Mouse (Mus musculus): Measurements from ENCODE around the gene Ascc1.
"Not testable (repeated sequence)": the region's sequence is repeated elsewhere in the genome, so short reads cannot be mapped to it uniquely, and the experiment has no call there.

The Ascc1 gene

GRCm38 (mm10) chr10:60115345-60116185 is 113.0 kb downstream of the Ascc1 start:
- DNase-seq (ENCODE audit: low read depth), result no peak

GRCm38 (mm10) chr10:60116997-60117396 is 114.4 kb downstream of the Ascc1 start:
- no peak for DNase-seq (ENCODE audit: low read depth)

GRCm38 (mm10) chr10:60118464-60118863 is 115.9 kb downstream of the Ascc1 start:
- no peak for DNase-seq (ENCODE audit: low read depth)

GRCm38 (mm10) chr10:60120630-60121029 is 118.0 kb downstream of the Ascc1 start:
- no peak for DNase-seq (ENCODE audit: low read depth)

GRCm38 (mm10) chr10:60124078-60124477 is 121.5 kb downstream of the Ascc1 start:
- no peak for DNase-seq (ENCODE audit: low read depth)

GRCm38 (mm10) chr10:60125529-60126327 is 123.1 kb downstream of the Ascc1 start:
- no peak for DNase-seq (ENCODE audit: low read depth)

- no peak for DNase-seq (ENCODE audit: low read depth)
These were observed 125.7 kb downstream of the Ascc1 start for GRCm38 (mm10) chr10:60128287-60128686.

GRCm38 (mm10) chr10:60130504-60130903 is 127.9 kb downstream of the Ascc1 start:
- DNase-seq (ENCODE audit: low read depth), result no peak

- DNase-seq (ENCODE audit: low read depth), result no peak
These were observed 130.9 kb downstream of the Ascc1 start for GRCm38 (mm10) chr10:60133501-60133900.

GRCm38 (mm10) chr10:60134201-60134600 is 131.6 kb downstream of the Ascc1 start:
- DNase-seq (ENCODE audit: low read depth), result no peak

GRCm38 (mm10) chr10:60136010-60136409 is 133.4 kb downstream of the Ascc1 start:
- DNase-seq (ENCODE audit: low read depth), result not testable (repeated sequence)

GRCm38 (mm10) chr10:60136935-60137334 is 134.3 kb downstream of the Ascc1 start:
- no peak for DNase-seq (ENCODE audit: low read depth)

GRCm38 (mm10) chr10:60138680-60139079 is 136.1 kb downstream of the Ascc1 start:
- no peak for DNase-seq (ENCODE audit: low read depth)

GRCm38 (mm10) chr10:60140751-60141150 is 138.1 kb downstream of the Ascc1 start:
- no peak for DNase-seq (ENCODE audit: low read depth)

- DNase-seq (ENCODE audit: low read depth), result no peak
These were observed 139.1 kb downstream of the Ascc1 start for GRCm38 (mm10) chr10:60141656-60142160.

GRCm38 (mm10) chr10:60147510-60148047 is 145.0 kb downstream of the Ascc1 start:
- DNase-seq (ENCODE audit: low read depth), result not testable (repeated sequence)

GRCm38 (mm10) chr10:60148087-60148486 is 145.5 kb downstream of the Ascc1 start:
- peak; percentile 73 for DNase-seq (ENCODE audit: low read depth)

All from c-Kit-positive CD71-negative TER-119-negative erythroid progenitor cells, embryonic 14.5 days (primary cell).